Mouse (Mus musculus) cerebellum, adult 11 months (tissue): Measurements from ENCODE around the gene Uqcc3.
"Not testable (repeated sequence)": the region's sequence is repeated elsewhere in the genome, so short reads cannot be mapped to it uniquely, and the experiment has no call there.

Source experiments
- DNase-seq: peaks from one replicate; pipeline ENCODE4 v3.0.0; 2022

Uqcc3 gene

GRCm38 (mm10) chr19:8880311-8881033 is at the start of gene Uqcc3:
Uqcc3 (minus strand) TSS chr19:8880923.
- peak; percentile 86 for DNase-seq

- no peak for DNase-seq
These were observed 49.4 kb upstream of the Uqcc3 start for GRCm38 (mm10) chr19:8930117-8930516.

- peak; percentile 80 for DNase-seq
These were observed 48.7 kb upstream of the Uqcc3 start, which contains the start of the genes Rom1 and Eml3 for GRCm38 (mm10) chr19:8929224-8930088. Rom1 (minus strand) TSS chr19:8929356. Eml3 (plus strand) TSS chr19:8929552.

GRCm38 (mm10) chr19:8928689-8929223 is 48.0 kb upstream of the Uqcc3 start:
- DNase-seq: peak; percentile 66

GRCm38 (mm10) chr19:8927891-8928525 is 47.3 kb upstream of the Uqcc3 start:
- DNase-seq: no peak

GRCm38 (mm10) chr19:8926766-8927165 is 46.0 kb upstream of the Uqcc3 start:
- DNase-seq: no peak

GRCm38 (mm10) chr19:8921741-8922140 is 41.0 kb upstream of the Uqcc3 start:
- DNase-seq: no peak

- no peak for DNase-seq
These were observed 40.1 kb upstream of the Uqcc3 start for GRCm38 (mm10) chr19:8920836-8921291.

GRCm38 (mm10) chr19:8920073-8920736 is 39.5 kb upstream of the Uqcc3 start, which contains the start of gene B3gat3:
B3gat3 (plus strand) TSS chr19:8920374.
- DNase-seq: peak; percentile 94

GRCm38 (mm10) chr19:8919684-8920072 is 39.0 kb upstream of the Uqcc3 start:
- DNase-seq: no peak

GRCm38 (mm10) chr19:8919000-8919399 is 38.3 kb upstream of the Uqcc3 start:
- DNase-seq: no peak

GRCm38 (mm10) chr19:8914212-8914611 is 33.5 kb upstream of the Uqcc3 start:
- no peak for DNase-seq

- no peak for DNase-seq
These were observed 31.1 kb upstream of the Uqcc3 start for GRCm38 (mm10) chr19:8911810-8912209.

- no peak for DNase-seq
These were observed 27.8 kb upstream of the Uqcc3 start for GRCm38 (mm10) chr19:8908531-8908930.

- no peak for DNase-seq
These were observed 22.7 kb upstream of the Uqcc3 start for GRCm38 (mm10) chr19:8903412-8903811.

- no peak for DNase-seq
These were observed 18.4 kb upstream of the Uqcc3 start for GRCm38 (mm10) chr19:8899079-8899478.

- DNase-seq: no peak
These were observed 17.9 kb upstream of the Uqcc3 start for GRCm38 (mm10) chr19:8898576-8898975.

- peak; percentile 93 for DNase-seq
These were observed 17.3 kb upstream of the Uqcc3 start, which contains the start of gene Ganab for GRCm38 (mm10) chr19:8897865-8898495. Ganab (plus strand) TSS chr19:8898071.

- peak; percentile 46 for DNase-seq
These were observed 16.6 kb upstream of the Uqcc3 start for GRCm38 (mm10) chr19:8897211-8897864.

GRCm38 (mm10) chr19:8896231-8896630 is 15.5 kb upstream of the Uqcc3 start:
- not testable (repeated sequence) for DNase-seq

- DNase-seq: no peak
These were observed 14.8 kb upstream of the Uqcc3 start for GRCm38 (mm10) chr19:8895397-8895960.
